12 mouse cellular contexts compared by ENCODE assay signal in the genomic region with DNA sequence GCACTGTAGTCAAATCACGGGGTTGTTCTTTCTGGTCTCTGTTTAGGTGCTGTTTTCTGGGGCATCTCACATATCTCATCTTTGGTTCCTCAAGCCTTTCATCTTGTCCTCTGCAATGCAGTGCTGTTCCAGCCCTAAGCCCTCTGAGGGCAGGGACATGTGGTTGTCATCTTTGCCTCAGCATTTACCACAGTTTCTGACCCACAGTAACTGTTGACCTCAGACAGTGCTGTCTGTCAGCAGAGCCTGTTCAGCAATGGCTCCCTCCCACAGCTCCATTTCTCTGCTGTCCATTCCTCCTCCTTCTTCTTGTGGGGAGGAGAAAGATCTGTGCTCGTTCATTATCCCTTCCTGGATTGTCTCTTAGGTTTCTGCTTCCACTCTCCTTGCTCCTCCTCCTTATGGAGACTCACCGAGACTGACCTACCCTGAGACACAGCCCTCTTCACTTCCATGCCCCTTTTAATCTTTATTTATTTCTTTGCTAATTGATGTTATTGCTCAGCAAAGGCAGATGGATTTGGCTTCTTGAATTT.
DNase-seq lines count a peak whose midpoint lies in the region; ATAC-seq and TF ChIP-seq lines count a peak whose summit lies in the region.
"Had no signal": no experiment of that assay in that cellular context is flagged by ENCODE, and none has a peak within 500 bp of the region (broad histone marks: within the 10 kb centered on the region; RNA-seq: fewer than 3 reads in every experiment).

No protein-coding gene starts in this region.

- no peak for TF ChIP-seq POLR2A in lung, adult 2 months (IDR thresholded peaks at IDR 0.05; ENCODE audit: borderline replicate concordance, extremely low read depth, low read depth, low read length)

- no peak overlapping the region for H3K9ac ChIP-seq in hindbrain, embryonic 15.5 days
- no peak overlapping the region for H3K9ac ChIP-seq in hindbrain, embryonic 14.5 days
- H3K9ac ChIP-seq in lung, embryonic 14.5 days = no peak overlapping the region
- no peak overlapping the region for H3K9ac ChIP-seq in hindbrain, embryonic 16.5 days (ENCODE audit: low read depth, low read length)
- no peak overlapping the region for H3K9ac ChIP-seq in neural tube, embryonic 15.5 days (replicated peaks)
- H3K9ac ChIP-seq: forebrain, postnatal 0 days; liver, embryonic 15.5 days; neural tube, embryonic 12.5 days had no signal

- 39% methylated on average over 3 of the region's 3 CpGs for WGBS in hindbrain, embryonic 15.5 days
- 33% methylated on average over 3 of the region's 3 CpGs for WGBS in hindbrain, embryonic 14.5 days
- 23% methylated on average over 3 of the region's 3 CpGs for WGBS in lung, embryonic 14.5 days
- 28% methylated on average over 3 of the region's 3 CpGs for WGBS in lung, adult 2 months
- WGBS in hindbrain, embryonic 16.5 days = 39% methylated on average over 3 of the region's 3 CpGs
- WGBS in neural tube, embryonic 15.5 days = 41% methylated on average over 3 of the region's 3 CpGs

- no peak for DNase-seq in hindbrain, embryonic 14.5 days (ENCODE audit: low spot score)
- peak; percentile 25 for DNase-seq in lung, embryonic 14.5 days
- no peak for DNase-seq in lung, adult 2 months
- DNase-seq in gastrocnemius, postnatal 14 days = no peak

- H3K27me3 ChIP-seq in hindbrain, embryonic 15.5 days = no peaks in the 10 kb centered on the region
- no peaks in the 10 kb centered on the region for H3K27me3 ChIP-seq in hindbrain, embryonic 14.5 days (ENCODE audit: control insufficient read depth, insufficient read depth, low read length)
- H3K27me3 ChIP-seq in lung, embryonic 14.5 days (ENCODE audit: insufficient read depth, low read length) = no peaks in the 10 kb centered on the region
- H3K27me3 ChIP-seq in hindbrain, embryonic 16.5 days (replicated peaks; ENCODE audit: control insufficient read depth, insufficient read depth, low read length) = no peaks in the 10 kb centered on the region
- H3K27me3 ChIP-seq in neural tube, embryonic 15.5 days (replicated peaks) = no peaks in the 10 kb centered on the region
- H3K27me3 ChIP-seq: liver, embryonic 15.5 days; neural tube, embryonic 12.5 days had no signal

- H3K9me3 ChIP-seq in hindbrain, embryonic 15.5 days = no peaks in the 10 kb centered on the region
- H3K9me3 ChIP-seq in hindbrain, embryonic 14.5 days (ENCODE audit: control insufficient read depth, low read length) = no peaks in the 10 kb centered on the region
- no peaks in the 10 kb centered on the region for H3K9me3 ChIP-seq in lung, embryonic 14.5 days (ENCODE audit: low read depth, low read length)
- no peaks in the 10 kb centered on the region for H3K9me3 ChIP-seq in hindbrain, embryonic 16.5 days (ENCODE audit: control insufficient read depth, low read length)
- no peaks in the 10 kb centered on the region for H3K9me3 ChIP-seq in neural tube, embryonic 15.5 days (replicated peaks)
- H3K9me3 ChIP-seq: liver, embryonic 15.5 days; neural tube, embryonic 12.5 days had no signal

- no peak overlapping the region for H3K4me2 ChIP-seq in hindbrain, embryonic 15.5 days
- H3K4me2 ChIP-seq in hindbrain, embryonic 14.5 days (replicated peaks) = no peak overlapping the region
- no peak overlapping the region for H3K4me2 ChIP-seq in lung, embryonic 14.5 days
- no peak overlapping the region for H3K4me2 ChIP-seq in hindbrain, embryonic 16.5 days (ENCODE audit: low read length)
- no peak overlapping the region for H3K4me2 ChIP-seq in neural tube, embryonic 15.5 days
- H3K4me2 ChIP-seq: liver, embryonic 15.5 days had no signal

- no peak overlapping the region for H3K4me3 ChIP-seq in hindbrain, embryonic 15.5 days
- no peak overlapping the region for H3K4me3 ChIP-seq in hindbrain, embryonic 14.5 days (replicated peaks; ENCODE audit: low read length)
- H3K4me3 ChIP-seq in lung, embryonic 14.5 days (ENCODE audit: low read depth, low read length) = no peak overlapping the region
- no peak overlapping the region for H3K4me3 ChIP-seq in lung, adult 2 months (replicated peaks; ENCODE audit: extremely low read depth, low read depth, low read length)
- no peak overlapping the region for H3K4me3 ChIP-seq in hindbrain, embryonic 16.5 days (ENCODE audit: low read length)
- H3K4me3 ChIP-seq in neural tube, embryonic 15.5 days (replicated peaks) = no peak overlapping the region
- H3K4me3 ChIP-seq: erythroblast, embryonic 14.5 days; liver, embryonic 15.5 days; neural tube, embryonic 12.5 days had no signal

- H3K4me1 ChIP-seq in hindbrain, embryonic 15.5 days (replicated peaks) = peaks cover 37% of the 10 kb centered on the region
- H3K4me1 ChIP-seq in hindbrain, embryonic 14.5 days (replicated peaks; ENCODE audit: control insufficient read depth, insufficient read depth, low read length) = peaks cover 19% of the 10 kb centered on the region
- peaks cover 7% of the 10 kb centered on the region for H3K4me1 ChIP-seq in lung, embryonic 14.5 days (ENCODE audit: insufficient read depth)
- H3K4me1 ChIP-seq in lung, adult 2 months (ENCODE audit: control insufficient read depth, insufficient read depth, low read length) = no peaks in the 10 kb centered on the region
- peaks cover 5% of the 10 kb centered on the region; the same call in 1 of the 2 replicates for H3K4me1 ChIP-seq in hindbrain, embryonic 16.5 days (ENCODE audit: control insufficient read depth, insufficient read depth, low read depth, low read length)
- H3K4me1 ChIP-seq in neural tube, embryonic 15.5 days = peaks cover 20% of the 10 kb centered on the region
- H3K4me1 ChIP-seq: liver, embryonic 15.5 days had no signal

- H3K36me3 ChIP-seq in hindbrain, embryonic 15.5 days = no peaks in the 10 kb centered on the region
- no peaks in the 10 kb centered on the region for H3K36me3 ChIP-seq in hindbrain, embryonic 14.5 days (replicated peaks; ENCODE audit: control insufficient read depth, insufficient read depth)
- no peaks in the 10 kb centered on the region for H3K36me3 ChIP-seq in lung, embryonic 14.5 days (ENCODE audit: insufficient read depth)
- no peaks in the 10 kb centered on the region for H3K36me3 ChIP-seq in hindbrain, embryonic 16.5 days (ENCODE audit: control insufficient read depth, insufficient read depth, low read length)
- H3K36me3 ChIP-seq in neural tube, embryonic 15.5 days = no peaks in the 10 kb centered on the region
- H3K36me3 ChIP-seq: G1E; liver, embryonic 15.5 days; neural tube, embryonic 12.5 days had no signal

- ATAC-seq in hindbrain, embryonic 15.5 days (ENCODE audit: low FRiP score, low read depth) = no peak
- ATAC-seq in hindbrain, embryonic 14.5 days (ENCODE audit: low FRiP score) = no peak
- ATAC-seq in lung, embryonic 14.5 days (ENCODE audit: insufficient read depth) = peak; percentile 62
- no peak for ATAC-seq in hindbrain, embryonic 16.5 days
- no peak for ATAC-seq in neural tube, embryonic 15.5 days (ENCODE audit: low FRiP score)
- ATAC-seq: forebrain, postnatal 0 days had no signal

- intact Hi-C loops in gastrocnemius, postnatal 14 days (cut with DNase I; ENCODE audit: low total_unique reads) = no loop called here

- H3K27ac ChIP-seq in hindbrain, embryonic 15.5 days (replicated peaks) = peak overlapping the region; percentile 21
- H3K27ac ChIP-seq in hindbrain, embryonic 14.5 days = no peak overlapping the region
- H3K27ac ChIP-seq in lung, embryonic 14.5 days (ENCODE audit: low read depth) = peak overlapping the region; percentile 61; the same call in 1 of the 2 replicates
- peak overlapping the region; percentile 9; the same call in 1 of the 2 replicates for H3K27ac ChIP-seq in hindbrain, embryonic 16.5 days (ENCODE audit: low read depth, low read length)
- H3K27ac ChIP-seq in neural tube, embryonic 15.5 days (replicated peaks) = peak overlapping the region; percentile 48
- H3K27ac ChIP-seq: liver, embryonic 15.5 days; neural tube, embryonic 12.5 days had no signal

- no peak for TF ChIP-seq CTCF in lung, embryonic 14.5 days (IDR thresholded peaks at IDR 0.05; ENCODE audit: low read depth)
- TF ChIP-seq CTCF in lung, adult 2 months (IDR thresholded peaks at IDR 0.05; ENCODE audit: insufficient read depth, low read length) = no peak
